Comparison of ENCODE assay signal across 25 mouse cellular contexts in genomic region chr1:190192011-190192410, GRCm38 (mm10). TPM values are rescaled to one million over a fixed set of nuclear protein-coding genes. Genes with fewer than 3 reads are reported as not detected.
A peak's percentile ranks its signal among the peaks of the same experiment; 100 is the strongest.
DNase-seq lines count a peak whose midpoint lies in the region; ATAC-seq and TF ChIP-seq lines count a peak whose summit lies in the region.
"Had no signal": no experiment of that assay in that cellular context is flagged by ENCODE, and none has a peak within 500 bp of the region (broad histone marks: within the 10 kb centered on the region; RNA-seq: fewer than 3 reads in every experiment).

No protein-coding gene starts in this region.

- no peaks in the 10 kb centered on the region for H3K36me3 ChIP-seq in forebrain, embryonic 10.5 days (replicated peaks)
- H3K36me3 ChIP-seq in forebrain, postnatal 0 days (ENCODE audit: insufficient read depth): no peaks in the 10 kb centered on the region
- no peaks in the 10 kb centered on the region for H3K36me3 ChIP-seq in kidney, postnatal 0 days (ENCODE audit: insufficient read depth, low read length)
- H3K36me3 ChIP-seq in kidney, embryonic 16.5 days (ENCODE audit: insufficient read depth, low read length): no peaks in the 10 kb centered on the region
- no peaks in the 10 kb centered on the region for H3K36me3 ChIP-seq in forebrain, embryonic 12.5 days (replicated peaks)
- H3K36me3 ChIP-seq in midbrain, postnatal 0 days (ENCODE audit: insufficient read depth, low read length): no peaks in the 10 kb centered on the region
- H3K36me3 ChIP-seq: heart, embryonic 12.5 days; limb, embryonic 10.5 days had no signal

- no peak overlapping the region for H3K4me2 ChIP-seq in forebrain, postnatal 0 days (ENCODE audit: low read depth)
- no peak overlapping the region for H3K4me2 ChIP-seq in kidney, postnatal 0 days (ENCODE audit: low read length)
- H3K4me2 ChIP-seq in kidney, embryonic 16.5 days (replicated peaks; ENCODE audit: low read depth, low read length): no peak overlapping the region
- H3K4me2 ChIP-seq in forebrain, embryonic 12.5 days: peak overlapping the region; percentile 37
- 0 out of 2 replicates have a peak overlapping the region, but pooled peaks have one; percentile 12 for H3K4me2 ChIP-seq in midbrain, postnatal 0 days (ENCODE audit: low read depth, low read length, poor library complexity, severe bottlenecking)
- H3K4me2 ChIP-seq: heart, embryonic 12.5 days; liver, embryonic 11.5 days had no signal

- WGBS in forebrain, embryonic 10.5 days: 14% methylated on average over 13 of the region's 13 CpGs
- WGBS in forebrain, postnatal 0 days: 14% methylated on average over 13 of the region's 13 CpGs
- 63% methylated on average over 13 of the region's 13 CpGs for WGBS in kidney, postnatal 0 days
- 65% methylated on average over 13 of the region's 13 CpGs for WGBS in kidney, embryonic 16.5 days
- WGBS in forebrain, embryonic 12.5 days: 10% methylated on average over 13 of the region's 13 CpGs
- WGBS in midbrain, postnatal 0 days: 29% methylated on average over 13 of the region's 13 CpGs

- H3K9ac ChIP-seq in forebrain, postnatal 0 days: no peak overlapping the region
- H3K9ac ChIP-seq in kidney, postnatal 0 days (ENCODE audit: low read depth, low read length): 0 out of 2 replicates have a peak overlapping the region, but pooled peaks have one; percentile 14
- no peak overlapping the region for H3K9ac ChIP-seq in kidney, embryonic 16.5 days (replicated peaks; ENCODE audit: low read length)
- no peak overlapping the region for H3K9ac ChIP-seq in forebrain, embryonic 12.5 days
- H3K9ac ChIP-seq in midbrain, postnatal 0 days (replicated peaks; ENCODE audit: low read length, poor library complexity, severe bottlenecking): no peak overlapping the region
- H3K9ac ChIP-seq: heart, embryonic 12.5 days had no signal

- no peak for TF ChIP-seq CTCF in forebrain, postnatal 0 days (IDR thresholded peaks at IDR 0.05; ENCODE audit: low read depth)
- no peak for TF ChIP-seq CTCF in kidney, postnatal 0 days (IDR thresholded peaks at IDR 0.05; ENCODE audit: low read depth)
- TF ChIP-seq CTCF in midbrain, postnatal 0 days (IDR thresholded peaks at IDR 0.05): no peak

- DNase-seq in forebrain, embryonic 10.5 days (ENCODE audit: extremely low spot score, low spot score): no peak
- DNase-seq in forebrain, postnatal 0 days: no peak
- no peak for DNase-seq in kidney, postnatal 0 days (ENCODE audit: low spot score)
- DNase-seq in midbrain, postnatal 0 days (ENCODE audit: low spot score): no peak
- DNase-seq in right cerebral cortex, postnatal 4 days: no peak
- no peak for DNase-seq in adrenal gland, adult 18-20 months (ENCODE audit: low spot score in 2 of 2)
- DNase-seq: adrenal gland, postnatal 25 days; cerebellum, adult 18-20 months; cerebellum, postnatal 25 days; heart, postnatal 14 days; kidney, adult 8-10 months; kidney, postnatal 36 days; lung, adult 18-20 months; lung, postnatal 36 days; thymus, postnatal 14 days had no signal

- H3K9me3 ChIP-seq in forebrain, embryonic 10.5 days: no peaks in the 10 kb centered on the region
- no peaks in the 10 kb centered on the region for H3K9me3 ChIP-seq in forebrain, postnatal 0 days (ENCODE audit: low read length)
- H3K9me3 ChIP-seq in kidney, postnatal 0 days (replicated peaks; ENCODE audit: low read length): no peaks in the 10 kb centered on the region
- no peaks in the 10 kb centered on the region for H3K9me3 ChIP-seq in kidney, embryonic 16.5 days (ENCODE audit: low read length)
- H3K9me3 ChIP-seq in forebrain, embryonic 12.5 days: no peaks in the 10 kb centered on the region
- no peaks in the 10 kb centered on the region for H3K9me3 ChIP-seq in midbrain, postnatal 0 days (ENCODE audit: low read length)
- H3K9me3 ChIP-seq: heart, embryonic 12.5 days; limb, embryonic 10.5 days had no signal

- peak overlapping the region; percentile 19; the same call in 1 of the 2 replicates for H3K4me3 ChIP-seq in forebrain, embryonic 10.5 days
- H3K4me3 ChIP-seq in forebrain, postnatal 0 days (ENCODE audit: low read depth, low read length): no peak overlapping the region
- no peak overlapping the region for H3K4me3 ChIP-seq in kidney, postnatal 0 days (replicated peaks; ENCODE audit: low read depth, low read length)
- no peak overlapping the region for H3K4me3 ChIP-seq in kidney, embryonic 16.5 days (ENCODE audit: low read length)
- no peak overlapping the region for H3K4me3 ChIP-seq in forebrain, embryonic 12.5 days (replicated peaks)
- H3K4me3 ChIP-seq in midbrain, postnatal 0 days (ENCODE audit: low read depth, low read length): no peak overlapping the region
- H3K4me3 ChIP-seq: heart, embryonic 12.5 days; left cerebral cortex, adult 2 months; limb, embryonic 10.5 days had no signal

- H3K27ac ChIP-seq in forebrain, embryonic 10.5 days: no peak overlapping the region
- H3K27ac ChIP-seq in forebrain, postnatal 0 days (ENCODE audit: low read depth, low read length): no peak overlapping the region
- H3K27ac ChIP-seq in kidney, postnatal 0 days: no peak overlapping the region
- no peak overlapping the region for H3K27ac ChIP-seq in kidney, embryonic 16.5 days (ENCODE audit: low read length)
- no peak overlapping the region for H3K27ac ChIP-seq in forebrain, embryonic 12.5 days
- no peak overlapping the region for H3K27ac ChIP-seq in midbrain, postnatal 0 days (ENCODE audit: low read depth, low read length)
- H3K27ac ChIP-seq: left cerebral cortex, adult 2 months; limb, embryonic 10.5 days had no signal

- no peak for ATAC-seq in forebrain, postnatal 0 days
- ATAC-seq in kidney, postnatal 0 days (replicated peaks; ENCODE audit: low FRiP score, low read depth): no peak
- ATAC-seq in kidney, embryonic 16.5 days (ENCODE audit: low FRiP score, low TSS enrichment): no peak
- ATAC-seq in forebrain, embryonic 12.5 days (ENCODE audit: low FRiP score): no peak
- ATAC-seq in midbrain, postnatal 0 days (ENCODE audit: low FRiP score): no peak
- ATAC-seq: activated CD4-positive, CD25-positive, alpha-beta regulatory T cell, adult 4 months; CD4-positive, CD25-positive, alpha-beta regulatory T cell, adult 4 months had no signal

- peaks cover 61% of the 10 kb centered on the region for H3K27me3 ChIP-seq in forebrain, embryonic 10.5 days (ENCODE audit: poor library complexity, severe bottlenecking)
- H3K27me3 ChIP-seq in forebrain, postnatal 0 days (ENCODE audit: insufficient read depth, low read length): peaks cover 34% of the 10 kb centered on the region; the same call in 1 of the 2 replicates
- H3K27me3 ChIP-seq in kidney, postnatal 0 days (ENCODE audit: insufficient read depth, low read length): no peaks in the 10 kb centered on the region
- peaks cover 3% of the 10 kb centered on the region; the same call in 1 of the 2 replicates for H3K27me3 ChIP-seq in kidney, embryonic 16.5 days (ENCODE audit: insufficient read depth, low read length)
- H3K27me3 ChIP-seq in forebrain, embryonic 12.5 days: peaks cover 48% of the 10 kb centered on the region
- no peaks in the 10 kb centered on the region for H3K27me3 ChIP-seq in midbrain, postnatal 0 days (ENCODE audit: insufficient read depth, low read length)
- H3K27me3 ChIP-seq: heart, embryonic 12.5 days had no signal

- peaks cover 39% of the 10 kb centered on the region for H3K4me1 ChIP-seq in forebrain, embryonic 10.5 days
- peaks cover 5% of the 10 kb centered on the region; the same call in 1 of the 2 replicates for H3K4me1 ChIP-seq in forebrain, postnatal 0 days (ENCODE audit: insufficient read depth)
- H3K4me1 ChIP-seq in kidney, postnatal 0 days (replicated peaks; ENCODE audit: insufficient read depth, low read length): no peaks in the 10 kb centered on the region
- peaks cover 7% of the 10 kb centered on the region; the same call in 1 of the 2 replicates for H3K4me1 ChIP-seq in kidney, embryonic 16.5 days (ENCODE audit: insufficient read depth, low read length)
- H3K4me1 ChIP-seq in forebrain, embryonic 12.5 days: peaks cover 32% of the 10 kb centered on the region
- H3K4me1 ChIP-seq in midbrain, postnatal 0 days (ENCODE audit: insufficient read depth, low read length): no peaks in the 10 kb centered on the region

RNA-seq across cellular contexts. Expression of gene Prox1, which starts 21.5 kb away (rescaled TPM):
- polyA plus RNA-seq in forebrain, embryonic 10.5 days (2016; fragmentation: Nextera tagmentation; extraction: Ambion mirVana): 3.1 and 3.8 TPM in 2 replicates
- 13.4 and 24.8 TPM in 2 replicates for total RNA-seq in forebrain, postnatal 0 days (2014; rRNA removed)
- polyA plus RNA-seq in forebrain, postnatal 0 days (2015; fragmentation: Nextera tagmentation; extraction: Ambion mirVana): 6.2 and 16.2 TPM in 2 replicates
- 1.3 and 1.5 TPM in 2 replicates for polyA plus RNA-seq in kidney, postnatal 0 days (2015; fragmentation: Nextera tagmentation; extraction: Ambion mirVana)
- polyA plus RNA-seq in kidney, embryonic 16.5 days (2015; fragmentation: Nextera tagmentation; extraction: Ambion mirVana): 0.89 and 1.3 TPM in 2 replicates
- polyA plus RNA-seq in forebrain, embryonic 12.5 days (2016; fragmentation: Nextera tagmentation; extraction: Ambion mirVana): 13.4 and 16.3 TPM in 2 replicates
- total RNA-seq in midbrain, postnatal 0 days (2014; rRNA removed): 11.1 and 16.0 TPM in 2 replicates
- 6.0 and 11.9 TPM in 2 replicates for polyA plus RNA-seq in midbrain, postnatal 0 days (2015; fragmentation: Nextera tagmentation; extraction: Ambion mirVana)
- total RNA-seq in adrenal gland, adult 18-20 months (2021): 10 to 100 TPM; 16.2 to 28.2 TPM
- total RNA-seq: granulocyte monocyte progenitor cell, adult 5-6 weeks; megakaryocyte-erythroid progenitor cell, adult 5-6 weeks had no signal

Comparison
In these comparisons a context has a peak if more than half of its experiments do, and no peak if none do; other contexts are left out.
1. H3K4me2 ChIP-seq: peak in forebrain, embryonic 12.5 days (single experiment) and midbrain, postnatal 0 days (single experiment); none in forebrain, postnatal 0 days (single experiment), kidney, postnatal 0 days (single experiment) and kidney, embryonic 16.5 days (single experiment).